Mouse (Mus musculus): ENCODE results near the gene Srsf11.

GRCm38 (mm10) chr3:157971151-157971550 is 65.3 kb downstream of the Srsf11 start:
- TF ChIP-seq CTCF (conservative IDR thresholded peaks at IDR 0.05 in 1 of 2, IDR thresholded peaks at IDR 0.05 in 1 of 2; ENCODE audit: low read depth in 2 of 2, low read length in 2 of 2): no peak
- TF ChIP-seq POLR2A (IDR thresholded peaks at IDR 0.05; ENCODE audit: low read depth, low read length): no peak
- no peak for TF ChIP-seq ZMIZ1 (IDR thresholded peaks at IDR 0.05; ENCODE audit: low read depth, low read length)
- no peak for TF ChIP-seq ZC3H11A (IDR thresholded peaks at IDR 0.05; ENCODE audit: low read depth, low read length)
- TF ChIP-seq E2F4 (IDR thresholded peaks at IDR 0.05; ENCODE audit: insufficient replicate concordance, low read depth, low read length): no peak
- TF ChIP-seq EP300 (IDR thresholded peaks at IDR 0.05; ENCODE audit: low read length): no peak
- no peak for TF ChIP-seq CHD2 (IDR thresholded peaks at IDR 0.05; ENCODE audit: low read length)
- TF ChIP-seq POLR2AphosphoS2 (IDR thresholded peaks at IDR 0.05; ENCODE audit: low read depth, low read length): no peak
- no peak for TF ChIP-seq RCOR1 (conservative IDR thresholded peaks at IDR 0.05; ENCODE audit: low read depth, low read length)
- TF ChIP-seq MAZ (IDR thresholded peaks at IDR 0.05; ENCODE audit: low read depth, low read length): no peak

All from CH12.LX (cell line).